Mouse (Mus musculus) cerebellum, adult (tissue): ENCODE data around the gene Ric8b.

Experiments used
- ATAC-seq: cut with Nextera tagmentation; 2 replicates; pipeline ENCODE4 v1.9.2; 2017; ENCODE audit warnings: mild to moderate bottlenecking, moderate library complexity, mixed read lengths; ENCODE audit not compliant: insufficient number of reproducible peaks, low FRiP score, low TSS enrichment

Gene Ric8b

GRCm38 (mm10) chr10:84908471-84908870 is 8.9 kb upstream of the Ric8b start:
- ATAC-seq, result no peak

- no peak for ATAC-seq
Measured at GRCm38 (mm10) chr10:84909021-84909801, 8.2 kb upstream of the Ric8b start.

GRCm38 (mm10) chr10:84910194-84910593 is 7.2 kb upstream of the Ric8b start:
- ATAC-seq, result no peak

- ATAC-seq, result no peak
Measured at GRCm38 (mm10) chr10:84910758-84911384, 6.5 kb upstream of the Ric8b start.

GRCm38 (mm10) chr10:84913148-84913547 is 4.3 kb upstream of the Ric8b start:
- no peak for ATAC-seq

GRCm38 (mm10) chr10:84915476-84915875 is 1.9 kb upstream of the Ric8b start:
- ATAC-seq, result no peak

GRCm38 (mm10) chr10:84917731-84918095 is 297 bp downstream of the Ric8b start:
- no peak; the same call in 1 of the 2 replicates for ATAC-seq

- no peak for ATAC-seq
Measured at GRCm38 (mm10) chr10:84926336-84926735, 8.9 kb downstream of the Ric8b start.

GRCm38 (mm10) chr10:84926885-84927284 is 9.5 kb downstream of the Ric8b start:
- ATAC-seq, result no peak

GRCm38 (mm10) chr10:84928465-84928864 is 11.0 kb downstream of the Ric8b start:
- ATAC-seq, result no peak

GRCm38 (mm10) chr10:84935553-84936209 is 18.3 kb downstream of the Ric8b start:
- no peak for ATAC-seq

- no peak for ATAC-seq
Measured at GRCm38 (mm10) chr10:84936832-84937515, 19.6 kb downstream of the Ric8b start.

- ATAC-seq, result no peak
Measured at GRCm38 (mm10) chr10:84938094-84938820, 20.8 kb downstream of the Ric8b start.

GRCm38 (mm10) chr10:84938886-84939285 is 21.5 kb downstream of the Ric8b start:
- no peak for ATAC-seq

GRCm38 (mm10) chr10:84940356-84940755 is 22.9 kb downstream of the Ric8b start:
- ATAC-seq, result no peak

- ATAC-seq, result no peak
Measured at GRCm38 (mm10) chr10:84945692-84946091, 28.3 kb downstream of the Ric8b start.

GRCm38 (mm10) chr10:84948970-84949683 is 31.7 kb downstream of the Ric8b start:
- ATAC-seq, result no peak

GRCm38 (mm10) chr10:84949684-84950010 is 32.2 kb downstream of the Ric8b start:
- ATAC-seq, result no peak

GRCm38 (mm10) chr10:84950384-84950783 is 33.0 kb downstream of the Ric8b start:
- no peak for ATAC-seq

GRCm38 (mm10) chr10:84954236-84954635 is 36.8 kb downstream of the Ric8b start:
- ATAC-seq, result no peak
